Mouse (Mus musculus) spleen, postnatal 36 days (tissue): ENCODE measurements at regions not wholly inside any gene's neighbourhood (a gene's known extent, or its start where the extent isn't known, plus 50 kb on each side); places are given as distances from the start of the nearest gene placed in this dataset.

Source experiments
- DNase-seq, 2 experiments: peaks; one replicate each; pipeline ENCODE4 v3.0.0; 2022; ENCODE audit warnings: low spot score in 2 of 2, mixed read lengths in 1 of 2

- DNase-seq = no peak
Measured at GRCm38 (mm10) chr13:84565644-84566532, 343.8 kb downstream of the Tmem161b start.

DNA sequence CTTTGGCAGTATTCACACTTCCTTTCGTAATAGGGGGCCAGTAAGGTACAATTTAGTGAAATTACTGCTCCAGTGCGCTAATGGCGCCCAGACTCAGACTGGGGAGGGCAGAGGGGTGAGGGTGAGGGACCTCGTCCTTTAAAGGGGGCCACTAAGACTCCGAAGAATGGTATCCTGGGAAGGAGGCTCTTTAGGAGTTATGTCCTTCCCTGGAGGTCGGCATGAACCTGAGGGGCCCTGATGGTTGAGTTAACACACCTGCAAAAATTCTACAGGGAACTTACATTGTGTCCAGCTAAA is 344.4 kb downstream of the Tmem161b start:
- DNase-seq = no peak

- DNase-seq = no peak
Measured at GRCm38 (mm10) chr13:84569371-84569770, 347.3 kb downstream of the Tmem161b start.

DNA sequence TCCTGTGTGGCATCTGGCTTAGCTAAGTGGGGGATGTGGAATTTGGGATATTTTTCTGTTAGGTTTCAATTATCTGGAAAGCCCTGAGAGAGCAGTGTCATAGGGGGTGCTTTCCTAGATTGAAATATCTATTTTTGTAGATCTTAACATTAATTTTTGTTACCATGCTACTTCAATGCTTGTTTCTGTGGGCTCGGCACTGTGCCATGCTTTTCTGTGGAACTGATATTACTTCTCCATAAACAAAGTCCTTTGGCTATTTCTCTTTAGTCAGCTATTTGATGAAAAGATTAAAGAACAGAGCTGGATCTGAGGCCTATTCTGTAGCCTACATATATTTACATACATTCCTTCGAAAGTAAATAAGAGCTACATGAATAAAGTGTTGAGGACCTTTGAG is 348.1 kb downstream of the Tmem161b start:
- DNase-seq = no peak

GRCm38 (mm10) chr13:84570984-84571844 is 349.1 kb downstream of the Tmem161b start:
- no peak for DNase-seq

DNA sequence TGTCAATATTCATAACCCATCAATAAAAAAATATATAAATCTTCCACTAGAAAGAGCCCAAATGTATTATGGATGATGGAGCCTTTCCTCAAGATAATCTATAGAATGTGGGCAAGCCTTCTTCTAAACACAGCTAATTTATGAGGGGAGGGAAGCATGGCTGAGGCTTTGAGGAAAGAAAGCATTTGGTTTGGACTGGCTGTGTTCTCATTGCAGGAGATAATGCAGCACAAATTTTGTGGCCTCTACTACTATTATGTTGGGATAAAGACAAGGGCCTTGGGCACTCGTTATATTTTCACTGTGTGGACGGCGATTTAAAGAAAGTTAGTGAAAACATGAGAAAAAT is 349.7 kb downstream of the Tmem161b start:
- DNase-seq = no peak

DNA sequence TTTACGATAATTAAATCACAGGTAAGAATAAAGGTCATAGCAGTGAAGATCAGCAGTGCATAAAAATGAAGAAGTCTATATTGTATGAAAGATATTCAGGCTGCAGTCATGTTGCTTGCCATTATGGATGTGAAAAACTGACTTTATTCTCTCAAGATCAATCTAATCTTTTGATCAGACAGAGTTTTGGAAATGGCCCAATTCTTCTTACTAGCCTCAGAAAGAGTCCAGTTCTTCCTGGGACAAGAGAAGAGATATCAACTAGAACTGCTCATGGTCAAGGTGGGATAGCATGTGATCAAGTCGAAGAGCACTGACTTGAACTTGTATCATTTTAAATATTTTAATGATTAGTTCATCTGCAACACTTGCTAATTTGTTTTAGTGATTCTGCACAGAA is 350.1 kb downstream of the Tmem161b start:
- DNase-seq = no peak

GRCm38 (mm10) chr13:84596585-84597142 is 374.6 kb downstream of the Tmem161b start:
- DNase-seq = no peak

- no peak for DNase-seq
Measured at GRCm38 (mm10) chr13:84602612-84603011, 380.5 kb downstream of the Tmem161b start.

DNA sequence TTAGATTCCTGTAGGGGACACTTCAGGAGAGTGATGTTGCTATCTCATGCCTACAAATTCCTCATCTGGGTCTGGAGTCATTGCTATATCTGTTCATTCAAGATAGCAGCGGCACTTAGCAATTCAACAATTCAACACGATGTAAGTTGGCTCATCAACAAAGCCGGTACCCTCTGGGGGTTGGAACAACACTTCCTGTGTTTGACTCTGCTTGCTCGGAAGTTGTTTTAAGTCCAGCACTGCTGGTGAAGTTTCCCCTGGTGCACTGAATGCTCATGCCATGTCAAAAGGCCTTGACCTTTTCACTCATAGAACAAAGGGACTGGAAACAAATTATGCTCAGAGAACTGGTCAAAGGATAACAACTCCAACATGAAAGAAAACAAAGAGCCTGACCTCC is 390.4 kb downstream of the Tmem161b start:
- DNase-seq = no peak

DNA sequence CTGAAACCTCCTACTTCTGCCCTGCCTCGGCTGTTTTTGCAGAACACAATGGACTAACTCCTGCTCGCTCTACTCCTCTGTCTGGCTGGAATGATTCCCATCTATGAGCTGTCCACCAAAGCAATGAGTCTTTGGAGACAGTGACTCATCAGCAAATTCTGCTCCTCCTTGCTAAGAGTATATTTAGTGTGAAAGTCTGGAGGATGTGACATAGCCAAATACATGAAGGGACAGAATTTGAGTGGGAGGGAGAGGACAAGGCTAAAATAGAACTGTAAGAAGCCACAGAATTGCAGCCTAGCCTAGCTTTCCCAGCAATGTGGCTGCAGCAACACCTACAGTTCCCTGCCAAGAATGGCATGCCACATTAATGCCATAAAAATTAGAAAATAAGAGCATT is 390.9 kb downstream of the Tmem161b start:
- no peak for DNase-seq

DNA sequence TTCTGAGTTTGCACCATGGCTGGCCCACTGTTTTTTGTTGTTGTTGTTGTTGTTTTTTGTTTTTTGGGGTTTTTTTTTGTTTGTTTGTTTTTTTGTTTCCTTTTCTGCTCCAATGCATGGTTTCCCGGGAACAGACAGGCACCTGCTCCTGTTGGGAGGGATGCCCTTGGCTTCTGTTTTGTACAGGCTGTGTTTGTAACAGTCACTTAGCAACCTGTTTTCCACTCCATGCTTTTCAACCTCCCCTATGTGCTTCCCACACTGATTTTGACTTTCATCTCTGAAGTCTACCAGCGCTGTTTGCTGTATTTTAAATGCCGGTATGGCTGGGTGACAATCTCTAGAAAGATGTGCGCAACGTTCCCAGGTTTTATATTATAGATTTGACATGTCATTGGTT is 402.6 kb downstream of the Tmem161b start:
- DNase-seq = no peak

- no peak for DNase-seq
Measured at GRCm38 (mm10) chr13:84625527-84625926, 403.4 kb downstream of the Tmem161b start.

GRCm38 (mm10) chr13:84625927-84626326 is 403.8 kb downstream of the Tmem161b start:
- no peak for DNase-seq

- no peak for DNase-seq
Measured at GRCm38 (mm10) chr13:84626397-84626796, 404.3 kb downstream of the Tmem161b start.

DNA sequence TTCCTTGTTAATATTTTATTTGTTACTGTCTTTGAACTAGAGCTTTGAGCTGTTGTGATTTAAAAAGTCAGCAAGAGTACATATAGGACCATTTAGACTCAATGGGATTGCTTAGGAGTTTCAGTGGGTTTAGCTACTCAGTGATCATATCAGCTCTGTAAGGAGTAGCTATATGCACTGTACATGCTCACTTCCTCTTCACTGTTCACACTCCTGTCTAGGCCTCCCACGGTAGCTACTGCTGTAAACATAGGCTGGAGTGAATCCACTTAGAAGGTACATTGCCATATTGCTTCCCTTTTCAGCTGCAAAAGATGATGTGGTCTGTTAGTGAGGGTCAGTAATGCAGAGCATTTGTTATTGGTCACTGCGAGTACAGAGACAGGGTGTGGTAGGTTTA is 408.6 kb downstream of the Tmem161b start:
- no peak for DNase-seq

DNA sequence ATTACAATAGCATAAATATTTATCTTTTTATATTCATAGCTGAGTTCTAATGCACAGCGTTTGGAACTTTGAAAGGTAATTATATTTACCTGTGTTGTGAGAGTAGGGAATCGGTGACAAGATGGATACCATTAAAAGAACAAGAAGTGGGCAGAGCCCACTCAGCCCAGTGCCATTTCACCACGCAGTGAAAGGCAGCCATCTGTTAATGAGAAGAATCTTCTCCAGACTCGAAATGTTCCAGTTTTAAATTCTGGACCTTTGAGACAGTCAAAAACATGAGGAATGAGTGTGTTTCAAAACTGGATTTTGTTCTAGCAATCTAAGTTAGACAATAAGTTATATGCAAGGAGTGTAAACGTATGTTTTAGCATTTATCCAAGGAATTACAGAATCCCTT is 410.4 kb downstream of the Tmem161b start:
- no peak for DNase-seq

GRCm38 (mm10) chr13:84636831-84637230 is 414.7 kb downstream of the Tmem161b start:
- DNase-seq = no peak

DNA sequence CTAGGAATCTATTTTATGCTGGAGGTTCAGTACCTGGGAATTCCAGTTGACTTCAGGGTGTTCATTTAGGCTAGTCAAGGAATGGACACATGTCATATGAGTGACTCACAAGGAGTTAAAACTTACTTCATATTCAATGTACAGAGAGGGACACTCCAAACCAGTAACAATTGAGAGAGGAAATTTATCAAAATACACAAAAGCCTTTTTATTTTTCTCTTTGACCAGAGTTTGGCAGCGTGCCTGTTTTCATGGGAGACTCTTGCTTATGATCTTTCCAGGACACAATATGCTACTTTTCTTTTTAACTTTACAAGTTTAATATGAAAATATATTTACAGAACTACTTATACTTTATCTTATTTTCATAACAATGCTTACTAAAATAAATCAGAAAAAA is 415.5 kb downstream of the Tmem161b start:
- no peak for DNase-seq

GRCm38 (mm10) chr13:84638401-84638934 is 416.4 kb downstream of the Tmem161b start:
- DNase-seq = no peak

DNA sequence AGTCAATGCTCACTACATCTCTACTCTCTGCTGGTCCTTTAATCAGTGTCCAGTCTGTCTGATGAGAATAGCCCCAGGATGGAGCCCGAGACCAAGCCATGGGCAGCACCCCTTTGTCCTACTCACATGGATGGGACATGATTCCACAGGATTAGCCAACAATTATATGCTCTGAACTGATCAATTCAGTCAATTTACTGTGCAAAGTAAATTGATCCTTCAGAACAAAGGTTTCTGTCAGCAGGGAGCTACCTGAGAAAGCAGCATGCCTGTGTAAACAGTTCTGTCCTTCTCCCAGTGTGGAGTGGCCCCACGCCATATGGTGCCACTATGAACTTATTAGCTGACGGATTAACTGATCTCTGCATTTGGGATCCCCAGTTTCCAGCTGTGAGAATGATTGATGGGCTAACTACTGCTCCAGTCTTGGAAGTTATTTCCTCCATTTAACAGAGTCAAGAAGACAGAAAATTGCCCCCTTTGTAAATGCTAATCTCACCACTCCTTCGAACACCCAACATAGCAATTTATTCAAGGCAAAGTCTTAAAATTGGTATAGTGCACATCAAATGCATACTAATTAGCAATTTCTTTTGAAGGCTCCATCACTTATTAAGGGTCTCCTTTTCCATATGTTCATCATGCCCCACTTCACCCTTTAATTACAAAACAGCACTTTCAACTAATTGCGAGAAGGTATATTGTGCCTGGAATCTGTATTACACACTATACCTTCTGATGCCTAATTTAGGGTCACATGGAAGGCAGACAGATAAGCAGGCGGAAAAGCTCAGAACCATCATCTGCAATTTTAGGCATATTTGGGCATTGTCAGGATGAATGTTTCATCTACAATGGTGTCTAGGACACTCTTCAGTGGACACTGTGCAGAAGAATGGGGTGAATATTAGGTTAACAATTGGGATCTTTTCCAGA is 417.3 kb downstream of the Tmem161b start:
- no peak for DNase-seq
